Mouse (Mus musculus) left cerebral cortex, adult 2 months (tissue): Measurements from ENCODE around the gene Akap12. TPM values are rescaled to one million over a fixed set of nuclear protein-coding genes. Genes with fewer than 3 reads are reported as not detected.
A peak's percentile ranks its signal among the peaks of the same experiment; 100 is the strongest.

Experiments used
- DNase-seq, 2 experiments: peaks; one replicate each; pipeline ENCODE4 v3.0.0; 2021 to 2022; ENCODE audit warnings: low spot score in 2 of 2, mixed read lengths in 1 of 2; ENCODE audit errors: extremely low spot score in 1 of 2
- H3K27ac ChIP-seq: fragments of 200-600 bp; 2 replicates; pipeline ENCODE4 v1.8.1; 2022
- H3K4me3 ChIP-seq: fragments of 200-600 bp; 2 replicates; pipeline ENCODE4 v1.8.1; 2022
- CTCF ChIP-seq: fragments of 200-600 bp; IDR thresholded peaks from 2 replicates; pipeline ENCODE4 v1.8.1; 2022; ENCODE audit warnings: antibody characterized with exemption, mild to moderate bottlenecking, moderate library complexity
- intact Hi-C: fragments of 180-260 bp; cut with DNase I; formaldehyde crosslinking; loops from one replicate; pipeline ENCODE4 v1.15.1; 2025
- total RNA-seq, 2 experiments: library from RNA; stranded (reverse); gene quantifications; 2 replicates each; pipeline ENCODE4 v1.2.3; 2021

The Akap12 gene
- total RNA-seq, 2 experiments from 2014 or later = 17.2 to 19.9 TPM

DNA sequence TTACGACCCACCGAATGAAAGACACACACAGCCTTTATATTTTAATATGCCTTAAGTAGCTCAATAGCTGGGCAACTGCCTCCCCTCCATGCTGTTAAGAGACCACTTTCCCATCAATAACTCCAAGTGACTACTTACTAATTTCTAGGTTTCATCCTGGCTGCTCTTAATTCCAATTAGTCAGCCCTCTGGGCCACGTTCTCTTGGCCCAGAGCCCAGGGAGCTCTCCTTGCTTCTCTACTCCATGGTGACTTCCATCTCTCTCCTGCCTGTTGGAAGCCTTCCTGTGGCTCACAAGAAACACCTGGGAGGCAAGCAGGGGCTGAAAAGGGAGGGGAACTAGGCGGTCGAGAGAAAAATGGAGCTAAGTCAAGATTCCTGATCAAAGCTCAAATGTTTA is 23.0 kb downstream of the Akap12 start:
- Histone ChIP-seq H3K4me3 (no peak overlapping the region), H3K27ac (no peak overlapping the region)
- TF ChIP-seq CTCF = no peak
- no peak for DNase-seq
- intact Hi-C loops = no loop called here

DNA sequence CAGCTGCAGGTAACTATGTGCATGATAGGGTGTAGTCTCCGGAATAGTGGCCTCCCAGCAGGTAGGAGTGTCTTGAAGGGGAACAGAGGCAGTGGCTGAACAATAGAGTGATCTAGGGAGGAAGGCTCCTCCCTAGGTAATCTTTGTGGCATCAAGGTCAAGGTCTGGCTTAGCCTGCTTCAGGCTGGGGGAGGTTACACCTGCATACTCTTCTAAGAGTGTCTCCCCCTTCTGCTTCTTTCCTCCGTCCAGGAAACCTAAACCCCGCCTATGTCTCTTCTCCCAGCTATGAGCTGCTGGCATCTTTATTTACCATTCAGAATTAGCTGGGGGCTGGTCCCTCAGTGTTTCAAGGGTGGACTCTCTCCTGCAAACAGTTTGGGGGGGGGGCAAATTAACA is 23.5 kb downstream of the Akap12 start:
- no peak for TF ChIP-seq CTCF
- Histone ChIP-seq H3K4me3 (no peak overlapping the region), H3K27ac (no peak overlapping the region)
- intact Hi-C loops = no loop called here
- DNase-seq = no peak

DNA sequence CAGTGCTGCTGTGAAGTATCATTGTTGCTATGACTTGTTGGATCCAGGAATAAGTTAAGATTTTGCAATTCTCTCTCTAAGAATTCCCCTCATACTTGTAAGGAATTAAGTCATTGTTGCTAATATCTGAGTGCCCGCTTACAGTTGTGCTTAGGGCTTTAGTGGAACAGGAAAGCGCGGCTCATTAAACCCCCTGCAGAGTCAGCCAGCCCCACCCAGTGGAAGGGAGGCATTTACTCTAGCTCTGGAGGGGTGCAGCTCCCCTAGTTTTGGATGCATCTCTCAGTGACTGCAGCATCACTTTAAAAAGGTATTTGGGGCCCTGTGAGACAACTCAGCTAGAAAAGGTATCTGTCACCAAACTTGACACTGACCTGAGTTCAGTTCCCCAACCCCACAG is 24.0 kb downstream of the Akap12 start:
- no peak for TF ChIP-seq CTCF
- Histone ChIP-seq H3K27ac (no peak overlapping the region), H3K4me3 (no peak overlapping the region)
- intact Hi-C loops = no loop called here
- DNase-seq = no peak

DNA sequence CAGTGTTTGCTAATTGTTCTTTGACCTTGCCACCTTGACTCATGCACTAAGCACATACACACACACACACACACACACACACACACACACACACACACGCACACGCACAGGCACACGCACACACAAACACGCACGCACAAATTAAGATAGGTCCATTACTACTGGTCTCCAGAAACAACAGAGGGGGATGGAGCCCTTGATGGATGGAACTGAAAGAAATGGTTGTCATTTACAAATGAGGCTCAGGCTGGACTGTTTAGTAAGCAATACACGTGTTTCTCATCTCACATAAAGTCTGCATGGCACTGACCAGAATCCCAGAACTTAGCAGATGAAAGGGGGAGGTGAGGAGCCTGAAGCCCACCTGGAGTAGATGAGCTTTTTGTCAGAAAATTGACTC is 24.4 kb downstream of the Akap12 start:
- H3K4me3 ChIP-seq = no peak overlapping the region
- no peak for DNase-seq
- no peak for TF ChIP-seq CTCF
- intact Hi-C loops = no loop called here
- no peak overlapping the region for H3K27ac ChIP-seq

DNA sequence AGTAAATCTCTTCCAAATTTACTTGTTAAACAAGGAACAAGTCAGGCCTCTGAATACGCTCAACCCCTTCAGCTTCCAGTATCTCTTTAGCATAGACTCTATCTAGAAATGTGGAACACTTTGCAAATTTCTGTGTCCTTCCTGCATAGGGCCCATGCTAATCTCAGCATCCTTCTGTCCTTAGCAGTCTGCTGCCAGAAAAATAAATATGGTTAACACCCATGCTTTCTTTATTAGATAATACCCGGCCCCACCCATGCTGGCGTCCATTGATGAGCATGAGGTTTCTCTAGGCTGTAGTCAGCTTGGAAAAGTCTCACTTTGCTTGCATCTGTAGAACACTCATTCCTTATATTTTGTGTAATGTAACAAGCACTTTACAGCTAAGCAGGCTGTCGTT is 27.2 kb downstream of the Akap12 start:
- no peak for DNase-seq
- Histone ChIP-seq H3K4me3 (no peak overlapping the region), H3K27ac (no peak overlapping the region)
- intact Hi-C loops = no loop called here
- TF ChIP-seq CTCF = no peak

DNA sequence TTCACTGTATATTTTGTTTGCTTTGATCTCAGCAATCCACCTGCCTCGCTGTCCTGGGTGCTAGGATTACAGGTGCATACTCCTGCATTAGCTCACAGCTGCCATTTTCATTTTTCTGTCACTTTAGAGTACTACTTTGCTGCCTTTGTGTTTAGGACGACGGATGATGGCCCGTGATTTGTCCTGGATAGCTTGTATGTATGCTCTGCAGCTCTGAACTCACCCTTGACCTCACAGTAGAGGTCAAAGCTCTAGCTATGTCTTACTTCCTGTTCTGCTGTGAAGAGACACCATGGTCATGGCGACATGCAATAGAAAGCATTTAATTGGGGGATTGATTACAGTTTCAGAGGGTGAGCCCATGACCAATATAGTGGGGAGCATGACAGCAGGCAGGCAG is 37.4 kb downstream of the Akap12 start:
- no peak overlapping the region for H3K4me3 ChIP-seq
- intact Hi-C loops = no loop called here
- TF ChIP-seq CTCF = no peak
- no peak overlapping the region for H3K27ac ChIP-seq
- no peak for DNase-seq

DNA sequence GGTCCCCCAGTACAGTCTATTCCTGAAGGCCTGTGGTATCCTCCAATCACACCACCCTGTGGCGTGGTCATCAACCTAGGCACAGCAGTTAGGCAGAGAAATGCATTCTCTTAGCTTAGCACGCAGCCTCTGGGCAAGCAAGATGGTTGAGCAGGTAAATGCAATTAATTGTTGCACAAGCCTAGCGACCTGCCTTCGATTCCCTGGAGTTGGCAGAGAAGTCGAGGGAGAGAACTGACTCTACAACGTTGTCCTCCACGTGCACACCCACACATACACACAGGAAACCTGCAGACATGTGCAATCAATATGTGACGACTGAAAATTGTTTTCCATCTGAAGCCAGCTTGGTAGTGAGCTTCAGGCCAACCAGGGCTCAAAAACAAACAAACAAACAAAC is 57.7 kb downstream of the Akap12 start:
- Histone ChIP-seq H3K4me3 (no peak overlapping the region), H3K27ac (no peak overlapping the region)
- intact Hi-C loops = no loop called here
- DNase-seq = no peak
- TF ChIP-seq CTCF = no peak

DNA sequence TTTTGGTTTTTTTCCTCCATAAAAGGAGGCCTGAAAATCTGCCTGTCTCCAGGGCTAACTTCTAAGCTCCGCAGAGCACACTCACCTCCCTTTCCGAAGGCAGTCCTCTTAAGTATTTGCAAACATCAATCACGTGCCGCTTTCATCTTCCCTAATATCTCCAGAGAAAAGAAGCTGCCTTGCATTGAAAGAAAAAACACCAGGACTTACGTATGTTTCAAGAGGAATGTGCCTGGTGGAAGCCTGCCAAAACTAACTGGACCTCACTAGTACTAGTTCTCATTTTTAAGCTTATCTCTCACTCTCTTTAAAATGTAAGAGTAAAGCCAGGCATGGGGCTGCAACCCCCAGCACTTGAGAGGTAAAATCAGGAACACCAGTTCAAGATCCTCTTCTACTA is 59.4 kb downstream of the Akap12 start:
- Histone ChIP-seq H3K4me3 (no peak overlapping the region), H3K27ac (no peak overlapping the region)
- TF ChIP-seq CTCF = no peak
- no peak for DNase-seq
- intact Hi-C loops = no loop called here

DNA sequence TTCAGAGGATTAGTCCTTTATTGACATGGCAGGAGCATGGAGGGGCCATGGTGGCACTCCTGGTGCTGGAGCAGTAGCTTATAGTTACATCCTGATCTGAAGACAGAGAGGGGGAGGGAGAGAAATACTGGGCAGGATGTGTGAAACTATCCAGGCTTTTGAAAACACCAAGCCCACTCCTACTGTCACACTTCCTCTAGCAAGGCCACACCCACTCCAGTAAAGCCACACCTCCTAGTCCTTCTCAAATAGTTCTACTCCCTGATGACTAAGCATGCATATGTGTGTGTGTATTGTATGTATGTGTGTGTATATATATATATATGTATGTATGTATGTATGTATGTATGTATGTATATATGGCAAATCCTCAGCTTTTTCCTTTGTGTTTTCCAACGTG is 61.5 kb downstream of the Akap12 start:
- no peak for TF ChIP-seq CTCF
- no peak overlapping the region for H3K4me3 ChIP-seq
- intact Hi-C loops = no loop called here

DNA sequence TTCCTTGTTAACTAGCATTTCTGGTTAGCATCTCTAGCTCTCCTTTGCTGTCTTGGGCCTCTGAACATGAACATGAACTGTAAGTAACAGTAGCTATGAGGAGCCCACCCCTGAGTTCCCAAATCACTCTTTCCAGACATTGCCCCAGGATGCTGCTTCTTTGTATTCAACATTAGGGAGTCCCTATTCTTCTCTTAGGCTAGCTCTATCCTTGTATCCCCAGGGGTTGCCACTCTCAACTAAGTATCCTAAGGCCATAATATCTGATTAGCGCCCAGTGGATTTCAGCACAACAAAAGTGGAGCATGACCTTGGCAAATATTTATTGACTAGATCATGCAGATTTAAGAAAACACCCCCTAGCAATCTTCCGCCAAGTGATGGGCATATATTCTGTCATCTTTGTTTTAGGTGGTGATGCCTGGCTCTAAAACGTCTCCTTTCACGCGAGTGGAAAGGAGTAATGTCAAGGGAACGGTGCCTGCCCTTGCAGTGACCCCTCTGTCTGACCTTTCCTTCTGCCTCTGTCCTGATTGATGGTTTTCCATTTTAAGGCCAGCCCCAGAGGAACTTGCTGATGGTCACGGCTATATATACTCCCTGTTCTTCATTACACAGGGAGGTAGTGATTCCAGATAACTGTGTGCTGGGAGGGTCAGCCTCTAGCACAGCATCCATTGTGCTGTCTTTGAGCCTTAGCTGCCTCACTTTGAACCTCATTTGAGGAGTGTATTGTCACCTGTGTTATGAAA is 66.2 kb downstream of the Akap12 start:
- DNase-seq = no peak
- no peak overlapping the region for H3K27ac ChIP-seq
- intact Hi-C loops = loop anchor here (2.0 to 5.0 kb wide), 5 partner anchors 65 to 800 kb away; partner anchors contain the start of gene Akap12
- no peak for TF ChIP-seq CTCF
- no peak overlapping the region for H3K4me3 ChIP-seq

More for the DNA sequence above, 61.5 kb downstream of the Akap12 start:
- no peak overlapping the region for H3K27ac ChIP-seq
- DNase-seq = no peak

DNA sequence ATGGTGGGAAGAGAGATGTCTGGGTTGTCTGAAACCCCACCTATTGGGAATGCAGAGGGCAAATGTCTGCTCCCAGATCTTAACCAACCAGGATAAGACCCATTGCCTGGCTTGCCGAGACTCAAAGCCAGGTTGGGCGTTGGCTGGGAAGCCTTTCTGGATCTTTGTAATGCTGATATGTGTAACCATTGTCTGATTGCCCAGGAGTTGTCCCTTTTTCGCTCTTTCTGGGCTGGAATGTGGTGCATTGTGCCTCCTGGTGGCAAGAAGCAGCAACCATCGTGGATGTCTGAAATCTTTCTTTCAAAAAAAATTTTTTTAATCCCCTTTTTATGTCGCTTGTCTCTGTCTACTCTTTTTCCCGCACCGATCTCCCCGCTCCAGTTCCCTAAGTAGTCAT is 67.1 kb downstream of the Akap12 start:
- intact Hi-C loops = loop anchor here (2.0 to 5.0 kb wide), 5 partner anchors 66 to 801 kb away; partner anchors contain the start of gene Akap12
- H3K27ac ChIP-seq = no peak overlapping the region
- DNase-seq = peak; percentile 33 to 49
- no peak overlapping the region for H3K4me3 ChIP-seq
- peak; percentile 87 for TF ChIP-seq CTCF

DNA sequence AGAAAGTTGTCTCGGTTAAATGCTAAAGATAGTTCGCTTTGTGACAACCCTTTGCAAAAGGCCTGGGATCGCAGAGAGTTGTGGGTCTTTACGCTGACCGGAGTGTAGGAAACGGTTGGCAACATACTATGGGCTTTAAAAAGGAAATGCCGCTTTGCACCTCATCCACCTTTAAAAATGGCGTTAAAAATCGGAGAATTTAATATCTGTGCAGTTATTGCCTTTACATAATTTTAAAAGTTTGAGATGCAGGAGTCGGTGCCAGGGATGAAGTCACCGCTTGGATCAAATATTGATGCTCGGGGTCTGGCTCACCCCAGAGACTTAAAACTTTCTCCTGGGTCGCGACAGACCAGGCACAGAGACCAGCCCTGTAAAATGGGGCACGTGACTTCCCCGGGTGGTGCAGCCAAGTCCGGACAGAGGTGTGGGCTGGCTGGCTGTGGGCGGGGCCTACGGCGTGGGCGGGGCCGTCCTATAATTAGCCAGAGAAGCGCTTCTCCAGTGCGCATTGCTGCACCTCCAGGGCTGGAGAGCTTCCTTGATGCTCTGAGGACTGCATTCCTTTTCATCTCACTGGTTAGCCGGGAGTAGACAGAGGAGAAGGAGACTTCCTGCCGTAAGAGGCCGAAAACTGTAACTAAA is 68.0 kb downstream of the Akap12 start:
- DNase-seq = peak; percentile 54 to 64
- Histone ChIP-seq H3K27ac (peak overlapping the region; percentile 48), H3K4me3 (peak overlapping the region; percentile 43)
- intact Hi-C loops = loop anchor here (5.0 kb wide), 3 partner anchors 67 to 802 kb away; partner anchors contain the start of gene Akap12
- no peak for TF ChIP-seq CTCF
